Mouse (Mus musculus): Measurements from ENCODE around the gene Mycl.

- TF ChIP-seq CTCF (IDR thresholded peaks at IDR 0.05; ENCODE audit: borderline replicate concordance, insufficient read depth, low read depth, low read length): no peak
- no peak for TF ChIP-seq POLR2A (IDR thresholded peaks at IDR 0.05; ENCODE audit: borderline replicate concordance, insufficient read depth, low read length)
Measured at GRCm38 (mm10) chr4:123013949-123014406, 18.5 kb downstream of the Mycl start.

Measured in cerebellum, adult 2 months (tissue).